Mouse (Mus musculus) liver, adult (tissue): ENCODE measurements around the gene Zfp689.
A peak's percentile ranks its signal among the peaks of the same experiment; 100 is the strongest.
"Not testable (repeated sequence)": the region's sequence is repeated elsewhere in the genome, so short reads cannot be mapped to it uniquely, and the experiment has no call there.

ENCODE experiments used
- GATA4 ChIP-seq: IDR thresholded peaks from 2 replicates; pipeline ENCODE4 v1.6.1; 2014; ENCODE audit warnings: mild to moderate bottlenecking, low read length; ENCODE audit not compliant: insufficient replicate concordance

Zfp689 gene

DNA sequence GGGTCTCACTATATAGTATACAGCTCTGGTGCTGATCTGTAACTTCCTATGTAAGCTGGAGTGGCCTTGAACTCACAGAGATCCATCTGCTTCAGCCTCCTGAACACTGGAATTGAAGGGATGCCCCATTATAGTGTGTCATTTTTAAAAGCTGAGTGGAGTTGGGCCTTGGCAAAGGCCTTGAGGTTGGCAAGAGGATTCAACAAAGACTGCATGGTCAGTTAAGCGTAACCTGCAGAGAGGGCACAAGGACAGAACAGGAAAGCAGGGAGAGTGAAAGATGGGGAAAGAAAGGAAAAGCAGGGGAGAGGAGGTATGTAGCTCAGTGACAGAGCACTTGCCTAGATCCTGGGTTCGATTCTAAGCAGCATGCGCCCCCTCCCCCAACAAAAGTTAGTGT lies 23.7 kb downstream of the Zfp689 start:
- TF ChIP-seq GATA4, result no peak

DNA sequence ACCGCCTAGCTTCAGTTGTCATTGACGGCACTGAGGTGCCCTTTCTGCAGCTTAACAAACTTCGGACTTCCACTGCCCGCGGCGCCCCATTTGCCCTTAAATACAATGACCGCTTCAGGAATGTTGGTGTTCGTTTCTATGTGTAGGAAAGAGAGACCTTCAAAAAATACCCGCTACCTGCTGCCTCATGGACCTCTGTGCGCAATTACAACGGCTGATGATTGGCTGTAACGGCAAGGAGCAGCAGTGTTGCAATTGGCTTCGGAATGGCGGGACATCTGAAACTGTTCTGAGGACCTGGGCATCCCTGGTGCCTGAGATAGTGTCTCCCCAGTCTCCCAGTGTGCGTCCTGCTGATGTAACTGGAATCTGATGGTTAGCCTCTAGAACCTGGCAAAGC lies 26.7 kb downstream of the Zfp689 start:
- TF ChIP-seq GATA4, result no peak

DNA sequence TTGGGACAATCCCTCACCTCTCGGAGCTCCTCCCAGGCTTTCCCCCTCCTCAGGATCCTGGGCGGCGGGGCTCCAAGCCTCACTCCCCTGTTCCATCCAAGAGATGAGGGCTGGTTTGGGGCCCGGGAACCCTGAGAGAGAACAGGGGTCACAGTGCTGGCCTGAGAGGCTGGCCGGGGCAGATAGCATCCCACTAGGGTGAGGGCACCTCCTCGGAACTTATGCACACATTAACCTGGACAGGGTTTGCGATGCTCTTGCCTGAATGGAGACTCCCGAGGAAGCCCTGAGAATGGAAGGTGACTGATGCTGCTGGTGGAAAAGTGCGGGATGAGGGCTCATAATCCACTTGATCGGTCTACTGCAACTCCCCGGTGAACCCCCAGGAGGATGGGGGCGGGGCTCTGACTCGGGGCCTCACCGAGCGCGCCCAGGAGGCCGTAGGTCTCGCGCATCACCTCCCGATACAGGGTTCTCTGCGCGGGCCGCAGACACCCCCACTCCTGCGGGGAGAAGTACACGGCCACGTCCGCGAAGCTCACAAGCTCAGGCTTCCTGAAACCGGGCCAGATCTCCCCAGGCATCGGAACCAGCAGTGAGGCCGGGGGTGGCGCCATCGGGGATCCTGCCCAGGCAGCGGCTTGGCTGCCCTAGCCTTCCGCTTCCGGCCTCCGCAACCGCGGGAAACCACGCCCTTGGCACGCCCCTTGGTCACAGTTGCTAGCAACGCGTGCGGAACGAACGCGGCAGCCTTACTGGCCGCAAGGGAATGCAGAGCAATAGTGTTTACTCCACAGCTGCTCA lies 27.4 kb downstream of the Zfp689 start, which contains the start of gene Zfp688:
TSS of gene Zfp688 (minus strand) at position 681 of the 804 bp plus-strand sequence.
- TF ChIP-seq GATA4, result peak; percentile 53; the same call in 1 of the 2 replicates

DNA sequence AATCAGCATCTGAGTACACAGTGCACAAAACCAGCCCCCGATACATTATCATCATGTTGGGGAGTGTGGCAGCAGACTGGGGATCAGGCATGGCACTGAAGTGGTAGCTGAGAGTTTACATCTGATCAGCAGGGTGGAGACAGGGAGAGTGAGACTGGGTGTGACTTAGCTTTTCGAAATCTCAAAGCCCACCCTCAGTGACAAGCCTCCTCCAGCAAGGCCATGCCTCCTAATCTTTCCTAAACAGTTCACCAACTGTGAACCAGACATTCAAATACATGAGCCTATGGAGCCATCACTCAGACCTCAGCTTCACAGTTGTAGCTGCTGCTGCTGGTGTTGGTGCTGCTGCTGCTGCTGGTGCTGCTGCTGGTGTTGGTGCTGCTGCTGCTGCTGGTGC lies 37.5 kb downstream of the Zfp689 start:
- no peak for TF ChIP-seq GATA4

DNA sequence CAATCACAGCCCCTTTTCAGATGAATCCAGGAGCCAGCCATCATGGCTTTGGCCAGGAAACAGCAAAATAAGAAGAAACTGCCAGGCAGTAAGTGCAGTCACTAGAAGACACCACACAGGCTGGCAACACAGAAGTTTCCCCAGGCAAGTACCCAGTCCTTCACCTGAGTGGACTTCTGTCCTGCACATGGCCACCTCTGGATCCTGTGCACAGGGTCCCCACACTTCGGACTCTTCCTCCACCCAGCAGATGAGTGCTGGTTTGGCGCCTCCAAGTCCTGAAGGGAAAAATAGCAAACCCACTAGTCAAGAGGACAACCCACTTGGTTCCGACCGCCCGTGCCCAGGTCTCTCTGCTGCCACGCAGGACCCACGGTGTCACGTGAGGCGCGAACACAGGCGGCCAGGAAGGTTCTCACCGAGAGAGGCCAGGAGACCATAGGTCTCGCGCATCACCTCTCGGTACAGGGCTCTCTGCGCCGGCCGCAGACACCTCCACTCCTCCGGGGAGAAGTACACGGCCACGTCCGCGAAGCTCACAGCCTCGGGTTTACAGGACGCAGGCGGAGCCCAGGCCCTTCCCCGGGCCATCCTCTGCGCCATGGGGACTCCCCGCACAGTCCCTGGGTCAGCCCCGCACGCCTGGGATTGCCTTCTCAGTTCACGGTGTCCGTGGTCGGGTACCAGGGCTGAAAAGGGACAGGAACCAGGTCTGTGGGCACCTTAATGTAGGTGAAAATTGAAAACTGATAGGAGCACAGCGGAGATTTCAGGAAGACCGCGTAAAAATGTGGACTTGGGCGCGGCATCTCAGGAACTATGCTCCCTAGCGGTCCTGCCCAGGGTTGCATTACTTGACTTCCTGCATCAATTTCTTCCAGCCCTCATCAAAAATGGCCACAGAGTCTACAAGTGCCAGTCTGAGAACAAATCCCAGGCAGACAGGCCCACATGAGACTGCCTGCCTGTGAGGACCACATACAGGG lies 42.7 kb downstream of the Zfp689 start, which contains the start of gene Zfp764:
TSS of gene Zfp764 (minus strand) at position 821 of the 986 bp plus-strand sequence.
- TF ChIP-seq GATA4, result not testable (repeated sequence)

DNA sequence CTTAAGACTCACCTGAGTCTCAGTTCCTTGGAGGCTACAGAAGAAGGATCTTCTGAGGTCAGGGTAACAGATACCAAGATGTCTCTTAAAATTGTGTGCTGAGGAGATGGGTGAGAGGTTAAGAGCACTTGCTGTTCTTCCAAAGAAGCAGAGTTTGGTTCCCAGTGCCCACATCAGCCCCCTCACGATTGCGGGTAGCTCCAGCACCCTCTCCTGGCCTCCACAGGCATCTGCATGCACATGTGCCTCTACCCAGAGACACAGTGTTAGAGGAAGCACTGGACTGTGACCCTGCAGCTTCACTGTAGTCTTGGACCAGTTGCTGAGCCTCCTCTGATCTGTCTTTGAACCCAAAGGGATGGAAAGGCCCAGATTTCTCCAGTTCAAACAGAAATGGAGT lies 46.0 kb downstream of the Zfp689 start:
- no peak for TF ChIP-seq GATA4

DNA sequence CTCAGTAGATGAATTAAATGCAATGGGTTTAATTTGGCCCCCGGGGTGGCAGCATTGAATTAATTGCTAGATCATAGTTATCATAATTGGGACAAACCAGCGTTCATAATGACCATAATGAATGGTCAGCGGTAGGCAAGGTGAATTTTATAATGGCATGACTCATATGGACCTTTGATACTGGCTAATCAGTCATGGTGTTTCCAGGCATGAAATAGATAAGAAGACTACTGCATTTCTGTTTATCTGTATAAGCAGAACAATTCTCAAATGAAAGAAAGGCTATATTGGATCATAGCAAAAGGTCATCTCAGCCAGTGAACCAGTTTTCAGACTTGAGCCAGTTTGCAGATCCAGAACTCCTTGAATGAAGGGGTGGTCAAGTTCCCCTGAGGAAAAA lies 48.6 kb downstream of the Zfp689 start:
- TF ChIP-seq GATA4, result no peak

DNA sequence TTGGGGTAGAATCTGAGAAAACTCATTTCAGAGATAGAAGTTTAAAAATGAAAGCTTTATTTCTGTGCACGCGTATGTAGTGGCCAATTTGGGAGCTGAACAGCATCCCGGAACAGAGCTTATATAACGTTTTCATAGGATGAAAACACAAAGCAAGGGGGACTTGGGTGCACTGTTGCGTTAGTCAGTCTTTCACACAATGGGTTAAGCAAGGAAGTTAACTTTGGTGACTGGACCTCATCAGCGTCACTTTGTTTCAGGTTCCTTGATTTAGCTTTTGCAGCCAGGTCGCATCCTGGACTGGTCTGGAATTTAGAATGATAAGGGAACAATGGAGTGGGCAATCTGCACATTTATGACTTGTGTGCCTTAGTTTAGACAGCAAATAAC lies 55.0 kb downstream of the Zfp689 start:
- TF ChIP-seq GATA4, result no peak

DNA sequence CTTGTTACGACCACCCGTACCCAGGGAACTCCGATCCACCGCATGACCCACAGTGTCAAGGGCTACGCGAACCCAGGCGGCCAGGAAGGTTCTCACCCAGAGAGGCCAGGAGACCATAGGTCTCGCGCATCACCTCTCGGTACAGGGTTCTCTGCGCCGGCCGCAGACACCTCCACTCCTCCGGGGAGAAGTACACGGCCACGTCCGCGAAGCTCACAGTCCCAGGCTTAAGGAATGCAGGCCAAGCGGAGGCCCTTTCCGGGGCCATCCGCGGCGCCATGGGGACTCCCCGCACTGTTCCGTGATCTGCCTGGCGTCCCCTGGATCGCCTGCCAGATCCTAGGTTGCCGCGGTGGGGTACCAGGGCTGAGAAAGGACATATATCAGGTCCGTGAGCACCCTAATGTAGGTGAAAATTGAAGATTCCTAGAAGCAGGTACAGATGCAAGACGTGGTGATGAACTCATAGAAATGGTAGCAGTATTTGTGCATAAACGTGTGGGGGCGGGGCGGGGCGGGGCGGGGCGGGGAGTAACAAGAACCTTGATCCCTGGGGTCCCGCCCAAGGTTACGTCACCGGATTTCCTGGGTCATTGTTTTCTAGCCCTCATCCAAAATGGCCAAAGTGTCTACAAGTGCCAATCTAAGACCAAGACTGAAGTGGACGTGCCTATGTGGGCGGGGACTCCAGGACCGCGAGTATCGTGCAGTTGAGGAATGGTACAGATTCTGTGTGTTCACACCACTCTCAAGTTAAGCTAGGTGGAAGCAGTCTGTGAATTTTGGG lies 55.6 kb downstream of the Zfp689 start, which contains the start of gene E430018J23Rik:
TSS of gene E430018J23Rik (minus strand) at position 473 of the 787 bp plus-strand sequence.
- TF ChIP-seq GATA4, result no peak

DNA sequence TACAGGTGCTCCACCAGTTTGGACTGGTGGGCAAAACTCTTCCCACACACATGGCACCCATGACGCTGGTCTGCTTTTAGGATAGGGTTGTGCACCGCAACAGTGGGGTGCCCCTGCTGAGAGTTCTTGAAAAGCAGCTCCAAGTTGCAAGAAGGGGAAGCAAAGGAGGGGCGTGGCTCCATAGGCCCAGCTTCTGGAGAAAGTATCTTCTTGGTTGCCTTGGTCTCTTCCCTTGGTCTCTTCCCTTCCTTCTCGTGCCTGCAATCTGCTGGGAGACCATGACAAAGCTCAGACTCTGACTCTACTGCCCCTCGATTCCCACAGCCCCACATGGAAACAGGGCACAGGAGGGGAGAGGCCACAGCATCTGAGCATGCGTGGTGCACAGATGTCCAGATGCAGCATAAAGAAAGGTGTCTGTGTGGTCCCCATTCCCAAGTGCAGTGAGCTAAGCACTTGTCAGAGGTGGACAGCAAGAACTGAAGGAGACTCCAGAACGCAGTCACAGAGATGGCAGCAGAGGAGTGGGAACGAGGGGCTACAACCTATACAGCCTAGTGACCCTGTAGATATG lies 56.6 kb downstream of the Zfp689 start:
- TF ChIP-seq GATA4, result no peak
